Mouse (Mus musculus) limb, embryonic 14.5 days (tissue): ENCODE results near the gene Chrnb1. TPM values are rescaled to one million over a fixed set of nuclear protein-coding genes. Genes with fewer than 3 reads are reported as not detected.
A peak's percentile ranks its signal among the peaks of the same experiment; 100 is the strongest.

ENCODE experiments used
- ATAC-seq: fragments of 200-750 bp; cut with Nextera tagmentation; 2 replicates; pipeline ENCODE4 v1.8.0; 2017; ENCODE audit warnings: low read depth, moderate number of reproducible peaks, moderate TSS enrichment; ENCODE audit not compliant: low FRiP score
- DNase-seq: peaks from one replicate; pipeline ENCODE4 v3.0.0-alpha.2; 2015; ENCODE audit warnings: low spot score
- H3K27ac ChIP-seq: fragments of 300-500 bp; sonication (generic); replicated peaks from 2 replicates; pipeline ENCODE4 v1.5.1; 2014; ENCODE audit warnings: low read depth, mild to moderate bottlenecking, low read length, moderate library complexity, mixed read lengths
- H3K27me3 ChIP-seq: fragments of 300-500 bp; sonication (generic); 2 replicates; pipeline ENCODE4 v1.6.1; 2014; ENCODE audit warnings: low read length, mixed read lengths; ENCODE audit not compliant: control insufficient read depth, insufficient read depth
- H3K36me3 ChIP-seq: fragments of 300-500 bp; sonication (generic); 2 replicates; pipeline ENCODE4 v1.6.1; 2014; ENCODE audit warnings: mild to moderate bottlenecking, low read length, moderate library complexity, mixed read lengths; ENCODE audit not compliant: control insufficient read depth, insufficient read depth
- H3K4me1 ChIP-seq: fragments of 300-500 bp; sonication (generic); 2 replicates; pipeline ENCODE4 v1.6.1; 2014; ENCODE audit warnings: antibody characterized with exemption, low read length, mixed read lengths; ENCODE audit not compliant: control insufficient read depth, insufficient read depth
- H3K4me2 ChIP-seq: fragments of 300-500 bp; sonication (generic); replicated peaks from 2 replicates; pipeline ENCODE4 v1.6.1; 2014; ENCODE audit warnings: low read depth, mild to moderate bottlenecking, low read length, moderate library complexity; ENCODE audit not compliant: severe bottlenecking
- H3K4me3 ChIP-seq: fragments of 300-500 bp; sonication (generic); replicated peaks from 2 replicates; pipeline ENCODE4 v1.5.1; 2014; ENCODE audit warnings: low read length
- H3K9ac ChIP-seq: fragments of 300-500 bp; sonication (generic); 2 replicates; pipeline ENCODE4 v1.6.1; 2014; ENCODE audit warnings: mild to moderate bottlenecking, low read depth, low read length, moderate library complexity; ENCODE audit not compliant: severe bottlenecking
- H3K9me3 ChIP-seq: fragments of 300-500 bp; sonication (generic); 2 replicates; pipeline ENCODE4 v1.6.1; 2016; ENCODE audit warnings: low read length; ENCODE audit not compliant: control insufficient read depth
- POLR2A ChIP-seq: fragments of 200-500 bp; IDR thresholded peaks from 2 replicates; pipeline ENCODE4 v1.8.0; 2012; ENCODE audit warnings: inconsistent platforms, mild to moderate bottlenecking, moderate library complexity, borderline replicate concordance; ENCODE audit not compliant: insufficient read depth, insufficient read length; ENCODE audit errors: extremely low read depth
- WGBS: fragments of 180-500 bp; shearing (Covaris S2); extraction: QIAGEN DNeasy Blood & Tissue Kit; methylation state at CpG from one replicate; pipeline ENCODE4 v1.1.7; 2014; 5-methylcytosine and 5-hydroxymethylcytosine counted together
- polyA plus RNA-seq, 2 experiments: library from polyadenylated mRNA; depleted of rRNA in 1 of 2; stranded (reverse) in 1 of 2; unstranded in 1 of 2; fragments of >200 nt; fragmentation: Nextera tagmentation in 1 of 2; extraction: Ambion mirVana in 1 of 2; gene quantifications; 2 replicates each; pipeline versions ENCODE4 v1.2.1 to v1.2.3; 2012 to 2014

Gene Chrnb1
- polyA plus RNA-seq (2012; rRNA removed) (69.4 and 81.0 TPM in 2 replicates), polyA plus RNA-seq (2014; fragmentation: Nextera tagmentation; extraction: Ambion mirVana) (14.1 and 19.0 TPM in 2 replicates)

DNA sequence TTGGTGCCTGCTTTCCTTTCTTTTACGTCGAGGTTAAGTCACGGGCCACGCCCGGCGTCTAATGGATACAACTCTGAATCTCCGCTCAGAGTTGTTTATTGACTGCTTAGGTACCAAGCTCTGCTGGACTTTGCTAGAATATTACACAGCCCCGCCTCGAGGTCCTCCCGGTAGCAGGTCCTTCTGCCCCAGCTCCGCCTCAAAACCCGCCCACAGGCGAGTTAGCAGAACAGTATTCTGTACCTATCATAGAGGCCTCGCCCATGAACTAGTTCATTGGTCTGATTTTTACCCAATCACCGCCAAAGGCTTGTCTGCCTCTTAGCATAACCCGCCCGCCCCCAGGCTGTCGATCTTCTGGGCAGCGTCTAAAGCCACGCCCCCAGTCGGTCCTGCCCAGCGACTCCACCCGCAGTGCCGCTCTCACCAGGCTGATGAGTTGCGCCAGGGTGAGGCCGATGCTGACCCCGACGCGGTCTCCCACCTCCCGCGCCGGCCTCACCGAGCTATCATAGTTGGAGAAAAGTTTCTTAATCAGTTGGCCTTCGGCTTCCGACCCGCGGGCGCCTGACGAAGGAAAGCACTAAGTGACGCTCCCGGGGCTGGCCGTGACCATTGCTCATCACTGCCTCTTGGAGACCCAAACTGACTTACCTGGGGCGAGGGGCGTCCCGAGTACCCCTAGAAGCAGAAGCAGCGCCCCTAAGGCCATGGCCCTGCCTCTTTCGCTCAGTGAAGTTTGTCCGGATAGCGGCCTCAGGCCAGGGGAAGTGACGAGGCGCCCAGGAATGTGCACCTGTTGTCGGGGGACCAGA lies at the start of gene Chrnb1:
TSS of gene Chrnb1 (minus strand) at position 776 of the 815 bp plus-strand sequence.
- DNase-seq (peak; percentile 97), ATAC-seq (peak; percentile 94)
- Histone ChIP-seq H3K9me3 (no peaks in the 10 kb centered on the region), H3K27ac (peak within 1 kb of the TSS; percentile 52; the same call in 1 of the 2 replicates), H3K4me2 (peak within 1 kb of the TSS; percentile 91), H3K4me3 (peak within 1 kb of the TSS; percentile 48), H3K4me1 (peaks cover 13% of the 10 kb centered on the region), H3K9ac (peak within 1 kb of the TSS; percentile 52), H3K27me3 (no peaks in the 10 kb centered on the region), H3K36me3 (no peaks in the 10 kb centered on the region)
- WGBS: 2% methylated on average over 52 of the region's 52 CpGs
- 0 out of 2 replicates have a peak, but pooled peaks have one; percentile 27 for TF ChIP-seq POLR2A

DNA sequence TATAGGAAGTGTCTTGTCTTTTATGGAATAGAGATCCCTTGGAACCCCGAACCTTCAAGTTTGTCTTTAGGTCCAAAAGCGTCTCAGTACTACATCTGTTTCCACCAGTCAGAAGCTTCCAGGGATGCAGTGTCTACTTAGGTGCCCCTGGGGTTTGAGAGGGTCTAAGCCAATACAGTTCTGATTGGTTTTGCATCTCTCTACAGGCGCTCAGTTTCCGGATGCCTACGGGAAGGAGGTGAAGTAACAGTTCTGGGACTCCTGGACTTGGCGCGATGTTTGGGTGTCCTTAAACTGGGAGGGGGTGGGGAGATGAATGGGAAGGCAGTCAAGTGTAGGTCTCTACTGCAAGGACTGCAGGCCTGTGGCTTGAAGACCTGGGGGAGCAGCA lies 43.0 kb upstream of the Chrnb1 start:
- Histone ChIP-seq H3K27ac (peak overlapping the region; percentile 83), H3K9ac (peak overlapping the region; percentile 63), H3K36me3 (peaks cover 6% of the 10 kb centered on the region; the same call in 1 of the 2 replicates), H3K9me3 (no peaks in the 10 kb centered on the region), H3K4me3 (peak overlapping the region; percentile 73), H3K27me3 (peaks cover 2% of the 10 kb centered on the region; the same call in 1 of the 2 replicates), H3K4me1 (peaks cover 33% of the 10 kb centered on the region), H3K4me2 (peak overlapping the region; percentile 50)
- 2% methylated on average over 7 of the region's 7 CpGs for WGBS
- DNase-seq: peak; percentile 20
- no peak for TF ChIP-seq POLR2A
- no peak for ATAC-seq

DNA sequence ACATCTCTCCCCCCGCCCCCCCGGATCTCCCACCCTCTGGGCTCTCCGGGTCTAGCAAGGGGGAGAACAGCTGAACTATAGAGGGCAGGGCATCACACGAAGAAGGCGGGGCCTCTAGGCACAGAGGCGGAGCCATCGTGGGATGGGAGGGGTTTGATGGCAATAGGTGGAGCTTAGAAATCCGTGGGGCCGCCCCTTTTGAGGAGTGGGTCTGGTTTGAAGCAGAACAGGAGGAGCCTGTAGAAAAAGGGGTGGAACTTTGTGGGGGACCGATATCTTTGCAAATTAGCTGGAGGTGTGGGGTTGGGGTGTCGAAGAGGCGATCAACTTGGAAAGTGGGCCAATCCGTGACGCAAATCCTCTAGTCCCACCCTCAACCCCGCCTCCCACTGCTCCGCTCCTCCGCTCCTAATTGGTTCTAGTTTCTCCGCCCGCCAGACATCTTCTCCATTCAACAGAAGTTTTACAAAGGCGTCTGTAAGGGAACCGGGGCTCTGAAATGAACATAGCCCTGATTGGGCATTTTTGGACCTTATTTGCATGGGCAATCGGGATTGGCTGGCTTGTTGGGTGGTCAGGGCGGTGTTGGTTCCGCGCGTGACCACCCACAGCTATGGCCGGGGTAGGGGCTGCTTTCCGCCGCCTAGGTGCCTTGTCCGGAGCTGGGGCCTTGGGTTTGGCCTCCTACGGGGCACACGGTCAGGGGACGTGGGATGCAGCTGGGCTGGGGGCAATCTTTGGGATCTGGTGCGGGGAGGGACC lies 42.4 kb upstream of the Chrnb1 start, which contains the start of gene Tmem256:
TSS of gene Tmem256 (plus strand) at position 563 of the 762 bp plus-strand sequence.
- H3K27ac ChIP-seq: peak within 1 kb of the TSS; percentile 83
- H3K4me3 ChIP-seq: peak within 1 kb of the TSS; percentile 73
- 0% methylated on average over 34 of the region's 34 CpGs for WGBS
- peaks cover 5% of the 10 kb centered on the region; the same call in 1 of the 2 replicates for H3K27me3 ChIP-seq
- H3K9ac ChIP-seq: peak within 1 kb of the TSS; percentile 71
- ATAC-seq: peak; percentile 92
- TF ChIP-seq POLR2A: 0 out of 2 replicates have a peak, but pooled peaks have one; percentile 69
- peaks cover 12% of the 10 kb centered on the region; the same call in 1 of the 2 replicates for H3K36me3 ChIP-seq
- peak; percentile 100 for DNase-seq
- H3K4me1 ChIP-seq: peaks cover 37% of the 10 kb centered on the region
- no peaks in the 10 kb centered on the region for H3K9me3 ChIP-seq
- H3K4me2 ChIP-seq: peak within 1 kb of the TSS; percentile 95

DNA sequence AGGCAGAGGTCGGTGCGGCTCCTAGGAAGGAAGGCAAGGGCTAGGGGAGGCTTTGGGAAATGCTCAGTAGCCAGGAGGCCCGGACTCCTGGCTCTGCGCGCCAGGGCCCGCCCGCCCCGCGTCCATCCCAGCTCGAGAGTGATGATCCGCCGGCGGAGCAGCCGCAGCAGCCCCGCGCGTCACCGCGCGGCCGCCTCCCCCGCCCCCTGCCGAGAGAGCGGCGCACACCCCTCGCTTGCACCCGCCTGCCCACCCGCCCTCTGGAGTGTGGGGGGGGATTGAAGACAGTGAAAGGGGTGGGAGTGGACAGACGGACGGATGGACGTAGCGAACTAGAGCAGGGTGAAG lies 41.8 kb upstream of the Chrnb1 start, which contains the start of gene Nlgn2:
TSS of gene Nlgn2 (minus strand) at position 181 of the 348 bp plus-strand sequence.
- Histone ChIP-seq H3K4me3 (peak within 1 kb of the TSS; percentile 73), H3K4me2 (peak within 1 kb of the TSS; percentile 95), H3K4me1 (peaks cover 37% of the 10 kb centered on the region), H3K9me3 (no peaks in the 10 kb centered on the region), H3K27me3 (peaks cover 5% of the 10 kb centered on the region; the same call in 1 of the 2 replicates), H3K9ac (peak within 1 kb of the TSS; percentile 71), H3K27ac (peak within 1 kb of the TSS; percentile 83), H3K36me3 (peaks cover 17% of the 10 kb centered on the region)
- TF ChIP-seq POLR2A: no peak
- under 1% methylated on average over 29 of the region's 32 CpGs for WGBS
- no peak for DNase-seq
- no peak; the same call in 1 of the 2 replicates for ATAC-seq
